Mouse (Mus musculus) right cerebral cortex, postnatal 10 days (tissue): ENCODE measurements at regions not wholly inside any gene's neighbourhood (a gene's known extent, or its start where the extent isn't known, plus 50 kb on each side); places are given as distances from the start of the nearest gene placed in this dataset.

Experiments used
- DNase-seq, 2 experiments: peaks; one replicate each; pipeline ENCODE4 v3.0.0; 2021; ENCODE audit warnings: low spot score in 2 of 2

DNA sequence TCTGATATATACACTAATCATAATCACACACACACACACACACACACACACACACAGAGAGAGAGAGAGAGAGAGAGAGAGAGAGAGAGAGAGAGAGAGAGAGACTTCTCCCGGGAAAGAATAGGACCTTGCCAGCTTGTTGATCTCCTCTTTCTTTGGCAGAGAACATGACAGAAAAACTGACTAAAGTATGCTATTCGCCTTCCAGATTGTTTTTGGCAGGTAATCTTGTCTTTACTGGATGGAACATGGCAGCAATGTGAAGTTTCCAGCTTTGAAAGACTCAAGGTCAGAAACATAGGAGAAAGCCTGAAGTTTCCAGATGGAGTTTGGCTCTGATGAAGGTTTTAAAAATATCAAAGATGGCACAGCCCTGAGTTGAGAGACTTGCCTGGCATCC, 87.8 kb upstream of the Cpm start:
- no peak for DNase-seq

DNA sequence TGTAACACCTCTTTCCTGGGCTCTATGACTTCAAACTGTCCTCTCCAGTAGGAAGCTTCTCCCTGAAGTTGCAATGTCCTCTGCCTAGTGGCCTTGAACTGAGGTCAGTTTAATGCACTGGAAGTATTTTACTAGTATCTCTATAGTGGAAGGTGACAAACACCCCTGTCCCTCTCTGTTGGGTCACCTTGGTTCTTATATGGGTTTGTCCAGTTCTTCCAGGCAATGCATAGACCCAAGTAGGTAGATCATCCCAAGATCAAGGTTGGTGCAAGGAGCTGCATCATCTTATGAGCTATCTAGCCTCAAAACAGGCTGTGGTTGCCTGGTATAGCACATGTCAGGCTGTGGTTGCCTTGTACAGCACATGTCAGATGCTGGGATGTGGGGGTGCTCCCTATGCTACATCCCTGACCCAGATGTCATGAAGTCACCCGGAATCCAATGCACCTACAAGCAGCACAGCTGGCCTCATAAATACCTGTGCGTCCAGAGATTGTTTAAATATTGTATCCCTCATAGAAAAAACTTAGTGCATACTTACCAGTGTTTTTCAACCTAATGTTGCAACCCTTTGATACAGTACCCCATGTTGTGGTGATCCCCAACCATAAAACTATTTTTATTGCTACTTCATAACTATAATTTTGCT, 88.4 kb upstream of the Cpm start:
- DNase-seq = no peak

DNA sequence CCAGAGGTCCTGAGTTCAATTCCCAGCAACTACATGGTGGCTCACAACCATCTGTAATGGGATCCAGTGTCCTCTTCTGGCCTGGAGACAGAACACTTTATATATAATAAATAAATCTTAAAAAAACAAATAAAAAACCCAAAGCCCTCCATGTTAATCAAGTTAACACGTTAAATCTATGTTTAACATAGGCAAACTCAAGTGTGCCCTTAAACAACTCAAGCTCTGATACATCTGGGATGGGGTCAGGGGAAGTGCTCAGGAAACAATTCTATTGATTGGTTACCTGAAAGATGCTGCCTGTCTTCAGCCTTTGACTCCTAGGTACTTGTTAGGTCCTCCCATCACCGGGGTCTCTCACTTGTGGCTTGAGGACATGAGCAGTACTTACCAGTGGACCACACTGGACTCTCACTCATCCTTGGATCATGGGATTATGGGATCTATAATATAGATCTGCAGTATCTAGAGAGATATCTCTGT, 89.1 kb upstream of the Cpm start:
- DNase-seq = no peak

DNA sequence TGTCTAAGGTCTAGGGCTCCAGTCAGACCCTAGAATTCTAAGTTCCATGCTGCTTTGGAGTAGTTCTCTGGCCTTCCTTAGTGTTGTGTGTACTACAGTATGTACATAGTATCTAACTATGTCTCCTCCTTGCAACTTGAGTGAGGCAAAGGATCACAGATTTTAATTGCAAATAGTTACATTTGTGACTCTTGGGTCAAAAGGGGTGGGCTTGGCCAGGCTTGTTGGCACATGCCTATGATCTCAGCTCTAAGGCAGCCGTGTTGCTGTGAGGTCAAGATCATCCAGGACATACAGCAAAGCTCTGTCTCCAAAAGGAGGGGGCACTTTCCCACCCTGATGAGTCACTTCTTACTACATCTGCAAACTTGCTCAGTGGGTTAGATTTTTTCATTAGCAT, 89.8 kb upstream of the Cpm start:
- no peak for DNase-seq

DNA sequence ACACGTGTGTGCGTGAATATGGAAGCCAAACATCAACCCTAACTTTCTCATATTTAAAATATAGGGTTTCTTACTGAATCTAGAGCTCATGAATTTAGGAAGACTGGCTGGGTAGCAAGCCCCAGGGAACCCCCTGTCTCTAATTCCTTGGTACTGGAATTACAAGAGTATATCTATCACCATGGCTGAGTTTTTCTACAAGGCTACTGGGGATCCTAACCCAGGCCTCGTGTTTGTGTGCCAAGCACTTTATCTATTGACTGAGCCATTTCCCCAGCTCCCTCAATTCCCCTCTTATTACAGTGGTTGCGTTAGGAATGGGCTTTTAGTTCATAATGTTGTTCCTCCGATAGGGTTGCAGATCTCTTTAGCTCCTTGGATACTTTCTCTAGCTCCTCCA, 90.6 kb upstream of the Cpm start:
- DNase-seq = no peak

DNA sequence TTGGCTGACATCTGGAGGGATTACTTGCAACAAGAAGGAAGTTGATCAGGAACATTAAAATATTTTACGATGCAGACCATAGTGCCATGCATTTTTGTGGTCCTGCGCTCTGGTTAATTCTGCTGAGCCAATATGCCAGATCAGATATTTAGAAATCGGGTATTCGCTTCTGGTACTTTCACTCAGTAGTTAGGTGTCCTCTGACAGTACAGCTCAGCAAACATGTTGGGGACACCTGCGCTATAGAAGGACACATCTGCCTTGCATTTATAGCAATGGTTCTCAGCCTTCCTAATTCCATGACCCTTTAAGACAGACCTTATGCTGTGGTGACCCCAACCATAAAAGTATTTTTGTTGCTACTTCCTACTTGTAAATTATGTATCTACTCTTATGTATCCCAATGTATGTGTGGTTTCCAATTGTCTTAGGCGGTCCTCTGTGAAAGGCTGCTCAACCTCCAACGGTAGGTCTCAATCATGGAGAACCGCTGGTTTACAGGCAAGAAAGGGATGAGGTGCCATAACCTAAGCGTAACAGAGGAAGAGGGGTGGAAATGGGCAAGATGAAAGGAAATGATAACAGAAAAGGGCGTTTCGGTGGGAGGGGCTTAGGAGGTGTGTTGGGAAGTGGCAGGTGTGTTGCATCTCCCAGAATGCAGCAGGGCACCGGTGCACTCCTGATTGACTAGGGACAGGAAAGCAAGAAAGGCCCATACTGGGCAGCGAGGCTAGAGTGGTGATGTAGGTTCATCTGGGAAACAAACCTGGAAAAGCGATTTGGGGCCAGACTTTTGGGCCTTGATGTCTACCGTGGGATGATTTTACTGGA, 92.3 kb upstream of the Cpm start:
- DNase-seq = no peak

DNA sequence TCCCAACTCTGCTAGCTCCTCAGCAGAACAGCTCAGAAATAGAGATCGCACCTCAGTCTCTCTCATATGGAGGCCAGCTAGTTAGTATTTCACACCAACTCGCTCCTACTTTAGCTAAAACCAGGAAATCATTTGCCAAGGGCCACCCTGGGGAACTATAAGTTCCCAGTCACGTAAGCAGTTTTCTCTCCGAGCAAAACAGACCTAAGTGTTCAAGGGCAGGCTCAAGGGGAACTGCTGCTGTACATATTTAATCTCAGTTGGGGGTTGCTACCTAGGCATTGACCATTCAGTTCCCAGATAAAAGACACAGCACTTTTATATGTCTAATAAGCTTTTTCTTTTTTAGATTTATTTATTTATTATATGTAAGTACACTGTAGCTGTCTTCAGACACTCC, 93.5 kb upstream of the Cpm start:
- DNase-seq = no peak

DNA sequence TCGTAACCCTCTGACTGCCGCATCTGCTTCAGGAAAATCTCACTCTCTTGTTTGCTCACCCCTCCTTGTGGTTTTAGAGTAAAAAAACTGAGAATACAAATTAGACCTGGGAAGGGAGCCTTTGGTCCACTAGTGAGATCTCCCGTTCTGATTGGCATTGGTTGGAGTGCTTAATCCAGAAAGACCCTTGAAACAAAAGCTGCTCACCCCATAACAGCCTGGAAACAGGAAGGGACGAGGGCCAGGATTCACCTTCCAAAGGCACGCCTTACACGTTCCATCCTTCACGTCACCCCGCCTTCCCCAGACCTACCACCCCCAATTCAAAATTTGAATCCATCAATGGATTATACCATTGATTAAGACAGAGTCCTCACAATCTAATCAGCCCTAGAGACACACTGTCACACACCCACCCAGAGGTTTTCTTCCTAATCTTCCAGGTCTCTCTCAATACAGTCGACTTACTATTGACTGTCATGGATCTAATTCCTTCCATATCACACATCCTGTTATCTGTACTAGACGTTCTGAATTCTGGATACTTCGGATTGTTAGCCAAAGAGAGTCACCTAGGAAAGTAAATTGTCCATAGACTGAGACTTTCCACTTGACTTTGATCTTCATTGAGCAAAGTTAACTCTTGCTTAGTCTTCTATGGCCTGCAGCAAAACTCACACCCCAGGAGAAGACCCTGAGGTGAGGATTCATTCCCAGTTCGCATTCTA, 94.1 kb upstream of the Cpm start:
- no peak for DNase-seq

DNA sequence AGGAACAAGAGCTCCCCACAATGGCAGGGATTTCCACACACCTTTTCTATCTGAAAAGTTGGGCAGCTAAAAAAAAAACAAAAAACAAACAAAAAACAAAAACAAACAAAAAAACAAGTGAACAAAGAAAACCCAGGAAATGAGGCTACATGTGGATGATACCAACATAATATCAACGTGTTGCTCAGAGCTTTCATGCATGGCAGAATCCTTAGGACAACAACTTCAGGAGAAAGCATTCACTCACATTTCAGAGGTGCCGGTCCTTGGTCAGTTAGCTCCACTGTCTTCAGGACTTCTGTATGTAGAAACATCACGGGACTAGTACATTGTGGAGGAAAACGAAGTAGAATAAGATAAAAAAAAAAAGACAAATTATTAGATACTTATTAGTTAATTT, 94.8 kb upstream of the Cpm start:
- no peak for DNase-seq

DNA sequence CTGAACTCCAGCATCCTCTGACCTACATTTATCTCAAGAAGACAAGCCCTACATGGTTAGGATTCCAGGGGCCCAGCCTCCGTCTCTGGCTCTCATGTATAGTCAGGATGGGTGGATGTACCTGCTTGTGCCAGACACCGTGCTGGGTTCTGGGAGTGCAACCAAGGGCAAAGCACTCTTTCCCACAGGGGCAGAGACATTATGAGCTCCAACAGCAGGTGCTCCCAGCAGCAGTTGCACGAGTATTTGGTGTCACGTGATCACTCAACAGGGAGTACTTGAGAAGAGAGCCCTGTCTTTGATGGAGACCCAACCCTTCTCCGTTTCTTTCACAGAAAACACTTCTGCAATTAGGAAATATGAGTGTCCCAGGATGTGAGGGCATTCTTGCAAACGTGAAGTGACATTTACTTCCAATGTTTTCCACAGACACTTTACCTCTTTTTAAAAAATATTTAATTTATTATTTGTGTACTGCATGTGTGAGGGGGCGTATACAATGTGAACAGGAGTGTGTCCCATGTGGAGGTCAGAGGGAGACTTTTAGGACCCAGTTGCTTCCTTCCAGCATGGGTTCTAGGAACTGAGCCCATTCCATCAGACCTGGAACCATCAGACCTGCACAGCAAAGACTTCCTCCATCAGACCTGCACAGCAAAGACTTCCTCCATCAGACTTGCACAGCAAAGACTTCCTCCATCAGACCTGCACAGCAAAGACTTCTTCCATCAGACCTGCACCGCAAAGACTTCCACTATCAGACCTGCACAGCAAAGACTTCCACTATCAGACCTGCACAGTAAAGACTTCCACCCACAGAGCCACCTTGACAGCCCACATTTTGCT, 95.5 kb upstream of the Cpm start:
- DNase-seq = no peak

DNA sequence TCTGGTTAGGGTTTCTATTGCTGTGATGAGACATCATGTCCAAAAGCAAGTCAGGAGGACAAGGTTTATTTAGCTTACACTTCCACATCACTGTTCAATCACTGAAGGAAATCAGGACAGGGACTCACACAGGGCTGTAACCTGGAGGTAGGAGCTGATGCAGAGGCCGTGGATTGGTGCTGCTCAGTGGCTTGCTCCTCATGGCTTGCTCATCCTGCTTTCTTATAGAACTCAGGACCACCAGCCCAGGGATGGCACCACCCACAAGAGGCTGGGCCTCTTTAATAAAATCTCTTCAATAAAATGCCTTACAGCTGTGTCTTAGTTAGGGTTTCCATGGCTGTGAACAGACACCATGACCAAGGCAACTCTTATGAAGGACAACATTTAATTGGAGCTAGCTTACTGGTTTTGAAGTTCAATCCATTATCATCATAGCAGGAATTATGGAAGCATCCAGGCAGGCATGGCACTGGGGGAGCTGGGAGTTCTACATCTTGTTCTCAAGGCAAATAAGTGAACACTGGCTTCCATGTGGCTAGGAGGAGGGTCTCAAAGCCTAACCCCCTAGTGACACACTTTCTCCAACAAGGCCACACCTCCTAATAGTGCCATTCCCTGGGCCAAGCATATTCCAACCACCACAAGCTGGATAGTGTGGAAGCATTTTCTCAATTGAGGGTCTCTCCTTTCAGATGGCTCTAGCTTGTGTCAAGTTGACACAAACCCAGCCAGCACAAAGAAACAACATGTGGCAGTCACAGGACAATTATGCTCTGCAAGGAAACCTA, 96.4 kb upstream of the Cpm start:
- DNase-seq = no peak

DNA sequence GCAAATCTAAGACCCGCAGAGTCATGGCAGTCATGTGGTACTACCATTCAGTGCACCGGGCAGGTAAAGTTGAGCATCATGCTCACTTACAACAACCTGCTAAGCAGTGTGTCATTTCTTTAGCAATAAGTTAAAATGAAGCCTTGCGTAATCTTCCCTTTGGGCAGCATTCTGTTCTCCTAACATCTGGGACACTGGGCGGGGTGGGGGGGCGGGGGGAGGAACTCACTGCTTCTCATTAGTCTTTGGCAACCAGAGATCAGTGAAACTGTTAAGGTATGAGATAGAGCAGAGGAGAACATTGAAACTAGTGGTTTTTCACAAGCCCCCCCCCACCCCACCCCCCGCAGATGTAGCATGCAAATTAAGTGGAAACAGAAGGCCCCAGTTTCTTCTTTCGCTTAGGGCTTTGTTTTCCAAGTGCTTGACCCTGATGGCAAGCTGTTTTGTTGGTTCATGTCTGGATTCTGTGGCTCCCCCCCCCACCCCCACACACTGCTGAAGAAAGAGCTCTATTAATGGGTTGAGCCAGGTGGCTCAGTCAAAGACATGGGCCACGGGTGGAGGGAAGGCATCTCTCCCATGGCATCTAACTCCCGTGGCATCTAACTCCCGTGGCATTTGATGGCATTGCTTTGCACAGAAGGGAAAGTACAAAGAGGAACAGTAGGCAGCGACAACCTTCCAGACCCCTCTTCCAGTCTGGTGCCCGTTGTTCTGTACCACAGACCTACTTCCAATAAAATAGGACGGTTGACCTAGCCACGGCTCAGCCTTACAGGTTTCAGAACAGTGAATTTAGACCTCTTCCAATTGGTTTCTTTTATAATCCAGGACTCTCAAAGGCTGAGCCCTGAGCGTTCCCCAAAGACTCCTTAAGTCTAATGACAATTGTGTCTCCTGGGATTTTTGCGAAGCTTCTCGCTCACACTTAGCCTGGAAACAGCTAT, 97.2 kb upstream of the Cpm start:
- DNase-seq = no peak

DNA sequence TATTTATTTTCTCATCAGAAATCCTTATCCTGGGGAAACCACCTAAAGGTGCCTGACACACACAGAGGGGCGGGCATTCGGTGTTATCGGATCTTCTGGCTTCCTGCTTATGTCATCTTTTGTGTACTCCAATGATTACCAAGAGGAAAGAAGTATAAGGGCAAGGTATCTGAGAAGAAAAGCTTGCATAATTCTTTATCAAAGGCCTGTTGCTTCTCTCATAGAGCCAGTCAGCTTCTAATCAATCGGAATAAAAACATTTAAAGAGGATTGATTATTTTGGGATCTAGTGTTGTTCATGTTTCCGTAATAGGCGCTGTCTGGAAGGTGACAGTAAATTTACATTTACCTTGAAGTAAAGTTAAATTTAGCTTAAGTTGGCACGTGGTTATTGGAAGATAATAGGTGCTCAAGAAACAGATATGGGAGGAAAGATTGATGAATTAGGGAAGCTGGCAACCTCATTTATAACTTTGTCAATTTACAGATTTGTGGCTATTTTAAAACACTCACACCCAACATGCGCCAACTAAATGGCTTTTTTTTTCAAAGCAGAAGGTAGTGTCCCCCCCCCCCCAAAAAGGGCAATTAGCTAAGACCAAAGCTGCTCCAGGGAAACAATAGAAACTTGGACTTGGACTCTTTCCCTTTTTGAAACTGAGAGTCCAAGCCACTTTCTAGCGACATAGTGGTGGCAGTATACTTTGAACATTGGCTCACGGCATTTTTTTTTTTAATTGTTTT, 98.3 kb upstream of the Cpm start:
- DNase-seq = no peak

DNA sequence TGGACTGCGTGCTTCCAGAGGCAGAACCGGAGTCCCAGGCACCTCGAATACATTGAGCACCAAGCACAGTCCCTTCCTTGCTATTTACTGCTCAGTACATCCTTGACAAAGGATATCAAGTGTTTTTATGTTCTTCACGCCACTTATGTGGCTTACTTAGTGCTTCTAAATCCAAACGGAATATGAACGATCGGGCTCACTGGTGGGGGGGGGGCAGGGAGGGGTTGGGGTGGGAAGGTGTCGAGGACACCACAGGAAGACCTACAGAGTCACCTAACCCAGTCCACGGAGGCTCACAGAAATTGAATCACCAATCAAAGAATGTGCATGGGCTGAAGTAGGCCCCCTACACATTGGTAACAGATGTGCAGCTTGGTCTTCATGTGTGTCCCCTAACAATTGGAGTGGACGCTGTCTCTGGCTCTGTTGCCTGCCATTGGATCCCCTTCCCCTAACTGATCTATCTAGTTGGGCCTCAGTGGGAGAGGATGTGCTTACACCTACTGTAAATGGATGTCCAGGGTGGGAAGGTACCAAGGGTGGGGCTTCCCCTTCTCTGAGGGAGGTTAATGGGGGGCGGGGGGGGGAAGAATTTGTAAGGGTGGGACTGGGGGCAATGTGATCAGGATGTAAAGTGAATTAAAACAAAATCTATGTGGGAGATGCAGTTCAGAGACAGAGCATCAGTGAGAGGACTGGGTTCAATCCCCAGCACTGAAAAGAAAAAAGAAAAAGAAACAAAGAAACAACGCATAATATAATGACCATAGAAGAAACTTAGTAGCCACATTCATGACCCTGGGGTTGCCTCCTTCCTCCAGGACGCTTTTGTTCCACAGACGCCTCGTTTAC, 99.1 kb upstream of the Cpm start:
- no peak for DNase-seq

DNA sequence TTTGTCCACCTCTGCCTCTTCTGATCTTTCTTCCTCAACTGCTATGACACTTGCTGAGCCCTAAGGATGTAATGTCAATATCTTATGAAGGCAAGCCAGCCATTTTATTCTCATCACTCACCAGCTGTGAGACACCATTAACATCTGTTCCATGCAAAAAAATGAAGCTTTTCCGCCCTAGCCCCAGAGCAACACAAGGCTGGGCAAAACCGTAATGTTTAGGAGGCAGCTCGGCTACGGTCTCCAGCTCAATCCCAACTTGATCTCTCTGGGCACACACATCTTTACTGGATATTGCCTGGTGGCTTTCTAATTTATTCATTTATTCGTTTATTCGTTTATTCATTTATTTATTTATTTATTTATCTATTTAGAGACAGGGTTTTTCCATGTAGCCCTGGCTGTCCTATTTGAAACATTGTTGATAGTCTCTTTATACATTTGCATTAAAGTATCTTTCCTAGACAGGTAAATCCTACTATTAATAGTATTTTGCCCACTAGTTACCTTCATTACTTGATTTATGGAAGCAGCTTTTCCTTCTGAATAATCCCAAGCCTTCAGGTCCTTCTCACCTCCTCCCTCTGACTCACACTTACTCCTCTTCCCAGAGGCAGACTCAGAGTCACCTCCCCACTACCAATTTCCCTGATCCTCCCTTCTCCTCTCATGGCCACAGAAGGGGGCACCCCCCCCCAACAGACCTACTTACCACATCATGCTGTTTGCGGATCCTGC, 99.9 kb upstream of the Cpm start:
- DNase-seq = no peak

DNA sequence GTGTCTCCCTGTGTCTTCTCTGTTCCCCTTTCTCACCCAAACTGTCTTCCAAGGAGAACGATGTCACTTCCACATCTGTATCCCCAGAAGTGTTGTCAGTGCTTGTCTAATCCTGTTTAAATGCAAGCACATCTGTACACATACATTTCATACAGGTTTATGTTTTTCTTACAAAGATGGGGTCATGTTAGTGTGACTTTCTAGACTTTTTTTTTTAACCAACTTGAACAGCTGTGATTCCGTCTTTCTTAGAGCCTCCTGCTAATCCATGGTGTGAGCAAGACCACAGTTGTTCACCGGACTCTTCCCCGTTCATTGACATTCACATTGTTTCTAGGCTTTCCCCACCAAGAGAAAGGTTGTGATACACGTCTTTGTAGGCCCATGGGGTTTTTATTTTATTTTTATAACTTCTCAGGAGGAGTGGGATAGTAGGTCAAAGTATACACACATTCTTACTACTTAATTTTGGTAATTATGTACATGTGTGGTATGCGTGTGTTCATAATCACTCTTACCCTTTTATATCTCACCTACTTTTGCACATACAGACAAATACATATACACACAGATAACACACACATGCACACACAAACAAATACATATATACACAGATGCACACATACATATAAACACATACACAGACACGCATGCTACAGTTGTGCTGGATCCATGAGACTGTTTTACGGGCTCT, 100.6 kb upstream of the Cpm start:
- DNase-seq = no peak

DNA sequence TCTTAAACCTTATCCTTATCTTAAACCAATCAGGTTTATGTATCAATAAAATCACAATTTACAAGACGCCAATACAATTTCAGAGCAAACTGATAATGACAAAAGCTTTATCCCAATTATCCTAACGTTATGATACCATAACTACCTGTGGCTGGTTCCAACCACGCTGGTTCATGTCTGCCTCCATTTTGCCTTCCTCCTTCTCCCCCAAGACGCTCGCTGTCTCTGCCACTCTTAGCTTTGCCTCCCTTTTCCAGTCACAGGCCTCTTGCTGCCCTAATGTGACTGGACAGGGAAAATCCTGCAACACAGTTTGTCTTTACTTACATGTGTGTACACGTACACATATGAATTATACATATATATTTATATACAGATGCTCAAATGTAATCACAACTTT, 101.3 kb upstream of the Cpm start:
- DNase-seq = no peak
